Mouse (Mus musculus): Measurements from ENCODE around the gene Prl. TPM values are rescaled to one million over a fixed set of nuclear protein-coding genes. Genes with fewer than 3 reads are reported as not detected.
"Not testable (repeated sequence)": the region's sequence is repeated elsewhere in the genome, so short reads cannot be mapped to it uniquely, and the experiment has no call there.

The Prl gene
- total RNA-seq (2021) = not detected

GRCm38 (mm10) chr13:27057270-27057669, at the start of gene Prl:
Gene Prl (plus strand): TSS chr13:27057570.
- intact Hi-C loops (cut with DNase I) = no loop called here
- no peak for DNase-seq

GRCm38 (mm10) chr13:27026614-27027013, 30.8 kb upstream of the Prl start:
- intact Hi-C loops (cut with DNase I) = no loop called here

GRCm38 (mm10) chr13:27027376-27027775, 30.0 kb upstream of the Prl start:
- intact Hi-C loops (cut with DNase I) = no loop called here

More at GRCm38 (mm10) chr13:27026614-27027013, 30.8 kb upstream of the Prl start:
- no peak for DNase-seq

DNA sequence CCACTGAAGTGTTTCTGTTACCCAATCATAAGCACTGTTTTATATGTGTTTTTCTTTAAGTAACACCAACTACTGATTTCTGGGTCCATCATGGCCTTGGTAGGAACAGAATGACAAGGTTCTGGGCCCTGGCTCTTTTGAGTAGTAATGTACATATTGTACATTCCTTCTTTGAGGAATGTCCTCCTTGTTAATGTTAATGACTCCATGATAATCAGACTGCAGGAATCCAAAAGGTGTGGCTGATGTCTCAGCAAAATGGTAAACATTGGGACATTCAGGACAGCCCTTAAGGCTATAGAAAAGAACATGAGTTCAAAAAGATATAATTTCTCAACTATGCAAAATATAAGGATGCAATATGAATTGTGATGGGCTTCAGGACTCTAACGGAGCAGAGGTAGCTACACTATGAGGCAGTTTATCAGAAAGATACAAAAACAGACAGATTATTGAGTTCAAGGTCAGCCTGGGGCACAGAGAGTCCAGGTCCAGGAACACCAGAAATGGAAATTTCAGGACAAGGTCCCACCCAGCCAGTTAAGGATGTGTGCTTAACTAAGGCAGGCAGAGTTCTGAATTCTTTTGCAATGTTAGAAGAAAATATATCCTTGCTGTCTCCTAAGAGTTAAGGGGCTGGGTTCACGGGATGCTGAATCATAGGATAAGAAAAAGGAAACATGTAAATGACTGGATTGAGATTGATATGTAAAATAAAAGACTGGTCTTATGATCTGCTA, 28.7 kb upstream of the Prl start:
- intact Hi-C loops (cut with DNase I) = no loop called here
- DNase-seq = no peak

More at GRCm38 (mm10) chr13:27027376-27027775, 30.0 kb upstream of the Prl start:
- DNase-seq = no peak

DNA sequence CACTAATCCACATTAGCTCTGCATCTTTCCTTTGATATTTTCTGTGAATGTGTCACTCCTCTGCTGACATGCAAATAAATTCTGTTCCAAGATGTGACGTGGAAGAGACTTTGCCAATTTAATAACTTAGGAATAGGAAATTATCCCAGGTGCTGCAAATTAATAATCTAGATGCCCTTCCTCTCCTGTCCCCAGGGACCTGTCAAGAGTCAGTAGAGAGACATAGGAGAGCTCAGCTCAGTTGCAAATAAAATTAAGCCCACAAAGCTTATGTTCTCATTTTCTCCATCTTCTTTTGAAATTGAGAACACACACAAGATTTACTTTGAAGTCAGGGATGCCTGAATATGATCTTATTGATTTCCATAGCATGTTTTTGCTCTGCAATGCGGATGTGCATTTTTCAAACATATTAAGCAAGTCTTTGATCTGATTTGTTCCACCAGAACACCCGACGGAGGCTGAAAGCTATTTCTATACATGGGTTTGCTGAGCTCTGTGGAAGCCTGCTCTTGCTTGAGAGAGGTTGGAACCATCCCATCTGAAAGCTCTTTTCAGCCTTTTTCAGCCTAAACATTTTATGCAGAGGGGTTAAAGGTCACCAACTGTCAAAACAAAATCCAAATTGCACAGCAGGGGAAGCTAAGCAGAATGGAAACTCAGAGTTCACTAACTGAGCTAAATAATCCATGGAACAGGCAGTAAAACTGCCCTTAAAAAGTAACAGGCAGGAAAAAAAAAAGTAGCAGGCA, 26.1 kb upstream of the Prl start:
- DNase-seq = no peak
- intact Hi-C loops (cut with DNase I) = no loop called here

GRCm38 (mm10) chr13:27031853-27032240, 25.5 kb upstream of the Prl start:
- DNase-seq = no peak
- intact Hi-C loops (cut with DNase I) = no loop called here

DNA sequence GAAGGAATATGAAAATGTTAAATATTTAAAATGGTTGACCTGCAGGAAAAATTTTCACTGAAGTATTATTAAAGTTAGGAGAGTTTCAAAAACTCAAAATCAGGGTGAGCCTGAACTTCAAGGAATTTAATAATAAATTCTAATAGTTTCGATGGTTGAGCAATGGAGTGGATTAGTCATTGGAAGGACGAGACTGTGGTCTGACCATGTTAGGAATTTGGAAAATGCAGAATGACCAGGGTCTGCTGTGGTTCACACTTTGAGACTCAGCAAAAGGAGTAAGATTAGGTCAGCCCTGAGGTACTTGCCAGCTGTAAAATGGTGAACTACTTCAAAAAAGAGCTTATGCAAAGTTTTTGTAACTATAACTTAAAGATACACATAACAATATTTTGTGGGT, 24.4 kb upstream of the Prl start:
- intact Hi-C loops (cut with DNase I) = no loop called here
- DNase-seq = no peak

GRCm38 (mm10) chr13:27042185-27042584, 15.2 kb upstream of the Prl start:
- intact Hi-C loops (cut with DNase I) = no loop called here
- DNase-seq = no peak

DNA sequence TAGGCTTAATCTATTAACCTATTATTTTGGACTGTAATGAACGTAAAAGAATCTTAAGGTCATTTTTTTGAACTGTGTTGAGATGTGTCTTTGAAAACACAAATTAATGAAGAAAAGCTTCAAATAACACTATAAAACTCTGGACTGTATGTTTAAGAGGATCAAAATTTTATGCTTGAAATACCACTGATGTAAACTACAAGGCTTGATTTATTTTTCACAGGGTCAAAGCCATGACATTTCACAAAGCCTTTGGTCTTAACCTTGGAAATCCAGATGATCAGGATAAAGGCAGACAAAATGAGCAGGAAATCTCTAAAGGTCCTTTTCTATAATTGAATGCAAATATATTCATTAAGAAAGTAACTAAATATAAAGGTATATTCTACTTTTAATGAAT, 14.0 kb upstream of the Prl start:
- no peak for DNase-seq
- intact Hi-C loops (cut with DNase I) = no loop called here

DNA sequence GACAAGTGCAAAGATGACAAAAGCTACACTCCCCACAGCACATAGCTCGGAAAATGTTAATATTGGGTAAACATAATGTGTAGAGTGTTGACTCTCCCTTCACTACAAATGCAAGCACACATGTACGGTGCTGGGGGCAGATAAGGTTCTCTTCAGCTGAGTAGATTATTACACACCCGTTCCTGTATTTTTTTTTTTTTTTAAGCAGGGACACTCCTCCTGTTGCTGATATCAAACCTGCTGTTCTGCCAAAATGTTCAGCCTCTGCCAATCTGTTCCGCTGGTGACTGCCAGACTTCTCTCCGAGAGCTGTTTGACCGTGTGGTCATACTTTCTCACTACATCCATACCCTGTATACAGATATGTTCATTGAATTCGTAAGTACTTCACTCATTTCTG, 1.8 kb downstream of the Prl start:
- no peak for DNase-seq
- intact Hi-C loops (cut with DNase I) = no loop called here

DNA sequence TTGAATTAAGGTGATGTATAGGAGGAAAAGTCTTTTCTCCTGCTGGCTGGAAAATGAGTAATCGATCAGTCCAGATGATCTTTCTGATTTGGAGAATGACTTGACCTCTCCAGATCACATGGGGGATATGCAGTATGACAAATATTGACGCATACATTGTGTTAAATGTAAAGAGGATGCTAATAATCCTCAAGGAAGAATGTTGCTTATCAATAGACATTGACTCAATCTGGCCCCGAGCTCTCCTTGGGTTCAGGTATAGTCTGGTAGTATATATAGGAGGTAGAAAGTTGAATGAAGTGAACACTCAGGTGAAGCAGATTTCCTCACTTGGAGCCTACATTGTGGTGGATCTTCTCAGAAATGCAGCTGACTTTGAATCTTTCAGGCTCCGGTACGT, 36.5 kb downstream of the Prl start, which contains the start of gene Prl3d1:
Gene Prl3d1, plus strand, starts transcription at position 301 of the 400 bp plus-strand sequence.
- intact Hi-C loops (cut with DNase I); DNase-seq: not testable (repeated sequence)

Other genes starting within 250 kb of the Prl start
- not detected for gene Prl3d1, start 36.6 kb downstream of the Prl start, total RNA-seq (2021)
- gene Prl3d2, start 64.1 kb downstream of the Prl start, total RNA-seq (2021) = not detected
- gene Prl3d3, start 99.2 kb downstream of the Prl start, total RNA-seq (2021) = not detected
- gene Prl3c1, start 139.1 kb downstream of the Prl start, total RNA-seq (2021) = not detected
- gene Prl3b1, start 184.3 kb downstream of the Prl start, total RNA-seq (2021) = not detected
- gene Prl3a1, start 201.9 kb downstream of the Prl start, total RNA-seq (2021) = not detected